18 mouse cellular contexts compared by ENCODE assay signal in genomic region chr8:120631441-120632375, GRCm38 (mm10). TPM values are rescaled to one million over a fixed set of nuclear protein-coding genes. Genes with fewer than 3 reads are reported as not detected.
DNase-seq lines count a peak whose midpoint lies in the region; TF ChIP-seq lines count a peak whose summit lies in the region.
"Had no signal": no experiment of that assay in that cellular context is flagged by ENCODE, and none has a peak within 500 bp of the region (broad histone marks: within the 10 kb centered on the region; RNA-seq: fewer than 3 reads in every experiment).

No protein-coding gene starts in this region.

- peaks cover 15% of the 10 kb centered on the region; the same call in 1 of the 2 replicates for H3K36me3 ChIP-seq in E14TG2a.4 (ENCODE audit: insufficient read depth, low read length)
- H3K36me3 ChIP-seq: forebrain, embryonic 10.5 days; hindbrain, embryonic 15.5 days; neural tube, embryonic 12.5 days had no signal

- peaks cover 9% of the 10 kb centered on the region for H3K27me3 ChIP-seq in E14TG2a.4 (ENCODE audit: insufficient read depth, low read length)
- H3K27me3 ChIP-seq: Patski had no signal

- H3K4me1 ChIP-seq in E14TG2a.4 (replicated peaks; ENCODE audit: low read depth, low read length): peaks cover 81% of the 10 kb centered on the region

- intact Hi-C loops in gastrocnemius, postnatal 14 days (cut with DNase I; ENCODE audit: low total_unique reads): no loop called here

- TF ChIP-seq CTCF in E14TG2a.4 (conservative IDR thresholded peaks at IDR 0.05; ENCODE audit: low read length): no peak

- no peaks in the 10 kb centered on the region for H3K9me3 ChIP-seq in E14TG2a.4 (ENCODE audit: low read length)
- H3K9me3 ChIP-seq: hindbrain, embryonic 15.5 days; neural tube, embryonic 12.5 days had no signal

- DNase-seq in layer of hippocampus, adult 8-10 months (ENCODE audit: low spot score in 2 of 2): peak; percentile 47 to 48
- DNase-seq in layer of hippocampus, adult 9-10 months (ENCODE audit: low spot score): no peak
- DNase-seq in 3134 (ENCODE audit: extremely low read depth, insufficient read length, low spot score) (peak; percentile 81), adipocyte (ENCODE audit: low spot score) (peak; percentile 38)
- no peak for DNase-seq in spleen, postnatal 4 days (ENCODE audit: low spot score in 2 of 2)
- DNase-seq in gastrocnemius, postnatal 14 days: no peak
- no peak for DNase-seq in retina, postnatal 1 day
- DNase-seq: cerebellum, postnatal 25 days; kidney, adult 11 months; kidney, postnatal 10 days had no signal

- peak overlapping the region; percentile 82 for H3K4me3 ChIP-seq in E14TG2a.4 (replicated peaks; ENCODE audit: low read length)
- H3K4me3 ChIP-seq: forebrain, embryonic 10.5 days; hindbrain, embryonic 15.5 days; neural tube, embryonic 12.5 days had no signal

RNA-seq across cellular contexts. Expression of gene 1190005I06Rik, which starts 15.7 kb away (rescaled TPM):
- 10 to 100 TPM in 3 of 4 experiments, 1 to 10 TPM in 1; 8.4 to 16.2 (median 14.1) TPM for total RNA-seq in layer of hippocampus, adult 8-10 months (2022)
- under 1 TPM; 0.59 to 0.84 TPM for total RNA-seq in gastrocnemius, postnatal 14 days (2021)
- total RNA-seq: megakaryocyte-erythroid progenitor cell, adult 5-6 weeks had no signal

RNA-seq across cellular contexts. Expression of gene Gm27021, which starts 36.2 kb away (rescaled TPM):
- under 1 TPM in 1 of 4 experiments, not detected in 3; 0.57 TPM for total RNA-seq in layer of hippocampus, adult 8-10 months (2022)
- not detected for total RNA-seq in gastrocnemius, postnatal 14 days (2021)
- total RNA-seq: gastrocnemius, adult 8-10 months; heart, adult 8-10 months; megakaryocyte-erythroid progenitor cell, adult 5-6 weeks had no signal

RNA-seq across cellular contexts. Expression of gene Cox4i1, which starts 36.3 kb away (rescaled TPM):
- 1,000 to 10,000 TPM; 1,017 to 1,068 (median 1,043) TPM for total RNA-seq in layer of hippocampus, adult 8-10 months (2022)
- total RNA-seq in gastrocnemius, postnatal 14 days (2021): 1,000 to 10,000 TPM; 1,541 to 1,794 TPM

RNA-seq across cellular contexts. Expression of gene Emc8, which starts 36.7 kb away (rescaled TPM):
- 10 to 100 TPM; 65.3 to 85.6 (median 79.2) TPM for total RNA-seq in layer of hippocampus, adult 8-10 months (2022)
- 10 to 100 TPM; 25.6 to 34.3 TPM for total RNA-seq in gastrocnemius, postnatal 14 days (2021)

RNA-seq across cellular contexts. Expression of gene Gins2, which starts 42.6 kb away (rescaled TPM):
- total RNA-seq in layer of hippocampus, adult 8-10 months (2022): 1 to 10 TPM; 2.4 to 4.8 (median 2.8) TPM
- total RNA-seq in gastrocnemius, postnatal 14 days (2021): 1 to 10 TPM; 2.9 to 3.6 TPM

Comparison
In these comparisons a context has a peak if more than half of its experiments do, and no peak if none do; other contexts are left out.
1. DNase-seq: peak in layer of hippocampus, adult 8-10 months (2 of 2), 3134 (single experiment) and adipocyte (single experiment); none in layer of hippocampus, adult 9-10 months (single experiment), spleen, postnatal 4 days (0 of 2), gastrocnemius, postnatal 14 days (single experiment) and retina, postnatal 1 day (single experiment).
2. RNA of gene 1190005I06Rik, which starts 15.7 kb away (total RNA-seq): 8.4 to 16.2 TPM in layer of hippocampus, adult 8-10 months; 0.59 to 0.84 TPM in gastrocnemius, postnatal 14 days; every median in the first group is over 4 times any median in the second.